Mouse (Mus musculus) intestine, postnatal 0 days (tissue): ENCODE data around the gene Nelfe. TPM values are rescaled to one million over a fixed set of nuclear protein-coding genes. Genes with fewer than 3 reads are reported as not detected.
A peak's percentile ranks its signal among the peaks of the same experiment; 100 is the strongest.
"Not testable (repeated sequence)": the region's sequence is repeated elsewhere in the genome, so short reads cannot be mapped to it uniquely, and the experiment has no call there.

Experiments used
- ATAC-seq: fragments of 200-750 bp; cut with Nextera tagmentation; 2 replicates; pipeline ENCODE4 v1.8.0; 2017; ENCODE audit warnings: mild to moderate bottlenecking, moderate TSS enrichment, moderate library complexity
- H3K27ac ChIP-seq: fragments of 300-500 bp; sonication (generic); 2 replicates; pipeline ENCODE4 v1.5.1; 2014; ENCODE audit warnings: mild to moderate bottlenecking, low read depth, low read length, moderate library complexity
- H3K27me3 ChIP-seq: fragments of 300-500 bp; sonication (generic); replicated peaks from 2 replicates; pipeline ENCODE4 v1.6.1; 2014; ENCODE audit warnings: low read length, mixed read lengths; ENCODE audit not compliant: control insufficient read depth, insufficient read depth
- H3K36me3 ChIP-seq: fragments of 300-500 bp; sonication (generic); 2 replicates; pipeline ENCODE4 v1.6.1; 2014; ENCODE audit warnings: mild to moderate bottlenecking, moderate library complexity; ENCODE audit not compliant: control insufficient read depth, insufficient read depth
- H3K4me1 ChIP-seq: fragments of 300-500 bp; sonication (generic); replicated peaks from 2 replicates; pipeline ENCODE4 v1.6.1; 2014; ENCODE audit warnings: antibody characterized with exemption, low read length, mixed read lengths; ENCODE audit not compliant: control insufficient read depth, insufficient read depth
- H3K4me2 ChIP-seq: fragments of 300-500 bp; sonication (generic); replicated peaks from 2 replicates; pipeline ENCODE4 v1.6.1; 2014; ENCODE audit warnings: low read depth, mild to moderate bottlenecking, moderate library complexity
- H3K4me3 ChIP-seq: fragments of 300-500 bp; sonication (generic); 2 replicates; pipeline ENCODE4 v1.5.1; 2014; ENCODE audit warnings: low read depth, low read length
- H3K9ac ChIP-seq: fragments of 300-500 bp; sonication (generic); 2 replicates; pipeline ENCODE4 v1.6.1; 2014; ENCODE audit warnings: mild to moderate bottlenecking, low read depth, low read length
- H3K9me3 ChIP-seq: fragments of 300-500 bp; sonication (generic); 2 replicates; pipeline ENCODE4 v1.6.1; 2016; ENCODE audit warnings: mixed run types; ENCODE audit not compliant: control insufficient read depth
- CTCF ChIP-seq: sonication (generic); IDR thresholded peaks from 2 replicates; pipeline ENCODE4 v1.5.1; 2016; ENCODE audit warnings: low read depth, mild to moderate bottlenecking, control low read depth, antibody characterized with exemption, moderate library complexity
- WGBS: fragments of 180-500 bp; shearing (Covaris S2); extraction: QIAGEN DNeasy Blood & Tissue Kit; methylation state at CpG from one replicate; pipeline ENCODE4 v1.1.7; 2014; 5-methylcytosine and 5-hydroxymethylcytosine counted together
- polyA plus RNA-seq: library from polyadenylated mRNA; unstranded; fragments of >200 nt; fragmentation: Nextera tagmentation; extraction: Ambion mirVana; gene quantifications from 2 replicates; pipeline ENCODE4 v1.2.1, GENCODE M21; 2015

The Nelfe gene
- 55.7 and 57.8 TPM in 2 replicates for polyA plus RNA-seq

GRCm38 (mm10) chr17:34849722-34850516, at the start of gene Nelfe, which contains the start of gene Skiv2l:
Gene Nelfe, plus strand, starts transcription at chr17:34850391.
Gene Skiv2l, minus strand, starts transcription at chr17:34850210.
- peak; percentile 45 for TF ChIP-seq CTCF
- Histone ChIP-seq H3K36me3 (peaks cover 55% of the 10 kb centered on the region), H3K27ac (peak within 1 kb of the TSS; percentile 24), H3K4me1 (peaks cover 8% of the 10 kb centered on the region; the same call in 1 of the 2 replicates), H3K9me3 (no peaks in the 10 kb centered on the region), H3K9ac (peak within 1 kb of the TSS; percentile 69), H3K4me2 (peak within 1 kb of the TSS; percentile 87), H3K27me3 (no peaks in the 10 kb centered on the region), H3K4me3 (peak within 1 kb of the TSS; percentile 70)
- peak; percentile 97 for ATAC-seq
- WGBS, result under 1% methylated on average over 62 of the region's 65 CpGs

DNA sequence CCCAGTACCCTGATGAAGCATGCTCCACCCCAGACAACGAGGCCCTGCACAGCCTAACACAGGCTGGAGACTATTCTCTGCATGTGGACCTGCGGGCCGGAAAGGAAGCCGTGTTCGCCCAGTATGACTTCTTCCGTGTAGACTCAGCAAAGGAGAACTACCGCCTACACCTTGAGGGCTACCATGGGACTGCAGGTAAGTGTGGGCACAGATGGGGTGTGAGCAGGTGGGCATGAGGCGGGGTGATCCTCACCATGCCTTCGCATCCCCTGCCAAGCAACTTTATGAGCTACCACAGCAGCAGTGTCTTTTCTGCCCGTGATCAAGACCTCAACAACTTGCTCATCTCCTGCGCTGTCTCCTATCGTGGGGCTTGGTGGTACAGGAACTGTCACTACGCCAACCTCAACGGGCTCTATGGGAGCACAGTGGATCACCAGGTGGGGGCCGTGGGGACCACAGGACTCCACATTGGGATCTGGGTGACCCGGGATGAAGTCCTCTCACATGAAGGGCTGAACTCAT, 49.3 kb upstream of the Nelfe start:
- H3K9ac ChIP-seq, H3K27ac ChIP-seq, H3K4me3 ChIP-seq, H3K36me3 ChIP-seq, H3K4me2 ChIP-seq, H3K4me1 ChIP-seq, ATAC-seq, H3K27me3 ChIP-seq, H3K9me3 ChIP-seq: not testable (repeated sequence)
- WGBS, result 90% methylated on average over 14 of the region's 16 CpGs

- H3K4me1 ChIP-seq, H3K9ac ChIP-seq, H3K4me2 ChIP-seq, H3K9me3 ChIP-seq, H3K27me3 ChIP-seq, H3K4me3 ChIP-seq, H3K36me3 ChIP-seq, ATAC-seq, H3K27ac ChIP-seq: not testable (repeated sequence)
- 88% methylated on average over 9 of the region's 9 CpGs for WGBS
These were observed 47.4 kb upstream of the Nelfe start for GRCm38 (mm10) chr17:34802756-34803155.

DNA sequence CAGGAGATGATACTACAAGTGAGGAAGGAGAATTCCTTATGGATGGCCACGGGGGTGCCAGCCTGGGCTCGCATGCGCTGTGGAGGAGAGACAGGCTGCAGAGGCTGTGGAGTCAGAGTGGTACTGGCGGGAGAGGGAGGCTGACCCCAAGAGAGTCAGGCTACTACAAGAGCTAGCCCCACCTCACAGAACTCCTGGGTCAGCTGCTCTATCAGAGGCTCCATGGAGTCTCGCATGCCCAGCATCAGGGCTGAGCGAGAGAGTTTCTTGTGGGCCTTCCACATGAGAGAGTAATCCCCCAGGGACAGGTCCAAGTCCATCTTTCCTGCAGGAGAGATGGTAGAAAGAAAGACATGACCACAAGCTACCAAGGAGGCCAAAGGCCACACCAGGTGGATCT, 46.8 kb upstream of the Nelfe start:
- not testable (repeated sequence) for H3K4me3 ChIP-seq, H3K27ac ChIP-seq, H3K27me3 ChIP-seq, ATAC-seq, H3K4me2 ChIP-seq, H3K9ac ChIP-seq, H3K9me3 ChIP-seq, H3K4me1 ChIP-seq, H3K36me3 ChIP-seq
- 93% methylated on average over 6 of the region's 6 CpGs for WGBS

DNA sequence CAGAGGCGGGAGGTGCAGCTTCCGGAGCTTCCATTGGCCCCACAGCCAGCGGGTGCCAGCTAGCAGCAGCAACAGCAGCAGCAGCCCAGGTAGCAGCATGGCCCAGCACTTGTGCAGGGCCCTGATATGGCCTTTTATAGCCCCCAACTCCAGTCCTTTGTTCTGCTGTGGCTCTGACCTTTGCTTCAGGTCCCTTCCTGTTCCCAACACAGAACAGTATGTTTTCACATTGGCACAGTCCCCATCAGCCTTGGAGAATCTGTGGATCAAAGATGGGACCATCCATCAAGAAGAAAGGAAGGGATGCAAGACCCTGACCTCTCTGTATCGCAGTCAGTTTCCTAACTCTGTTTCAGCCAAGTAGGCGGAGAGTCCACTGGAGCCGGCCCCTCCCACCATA, 45.9 kb upstream of the Nelfe start, which contains the start of gene Cyp21a1:
Gene Cyp21a1 (minus strand): TSS at position 261 of the 400 bp plus-strand sequence.
- H3K4me1 ChIP-seq, H3K9me3 ChIP-seq, ATAC-seq, H3K27ac ChIP-seq, H3K27me3 ChIP-seq, H3K9ac ChIP-seq, H3K36me3 ChIP-seq, H3K4me2 ChIP-seq, H3K4me3 ChIP-seq: not testable (repeated sequence)
- 89% methylated on average over 4 of the region's 6 CpGs for WGBS

DNA sequence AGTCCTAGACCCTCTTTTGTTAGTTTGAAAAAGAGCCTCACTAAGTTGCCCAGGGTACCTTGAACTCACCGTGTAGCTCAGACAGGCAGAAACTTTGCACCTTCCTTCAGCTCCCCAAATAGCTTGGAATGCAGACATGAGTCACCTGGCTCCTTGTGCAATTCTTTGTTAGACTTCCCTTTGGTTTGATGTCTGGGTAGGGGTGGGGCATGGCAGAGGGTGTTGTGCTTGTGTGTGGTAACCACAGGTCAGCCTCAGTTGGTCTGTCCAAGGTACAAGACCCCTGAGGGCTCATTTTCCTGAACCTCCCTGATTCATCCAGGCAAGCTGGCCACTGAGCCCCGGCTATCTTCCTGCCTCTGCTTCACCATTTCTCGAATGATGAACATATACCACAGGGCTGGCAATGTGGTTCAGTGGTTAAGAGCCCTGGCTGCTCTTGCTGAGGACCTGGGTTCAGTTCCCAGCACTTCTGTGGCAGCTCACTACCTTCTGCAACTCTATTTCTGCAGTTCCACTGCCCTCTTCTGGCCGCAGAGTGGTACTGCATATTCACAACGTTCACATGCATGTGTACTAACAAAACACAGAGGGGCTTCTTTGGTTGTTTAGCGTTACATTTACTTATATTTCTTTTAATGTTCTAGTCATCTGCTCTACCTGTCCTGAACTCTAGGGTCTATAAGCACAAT, 45.2 kb upstream of the Nelfe start:
- no peaks in the 10 kb centered on the region for H3K27me3 ChIP-seq
- H3K9ac ChIP-seq, result no peak overlapping the region
- H3K4me3 ChIP-seq, result no peak overlapping the region
- H3K9me3 ChIP-seq, result no peaks in the 10 kb centered on the region
- ATAC-seq, result no peak
- H3K27ac ChIP-seq, result no peak overlapping the region
- H3K4me1 ChIP-seq, result no peaks in the 10 kb centered on the region
- peak; percentile 57 for TF ChIP-seq CTCF
- H3K36me3 ChIP-seq, result no peaks in the 10 kb centered on the region
- H3K4me2 ChIP-seq, result no peak overlapping the region
- WGBS, result 75% methylated on average over 6 of the region's 6 CpGs
